Mouse (Mus musculus) lung, adult 2 months (tissue): ENCODE results near the gene Nup93. TPM values are rescaled to one million over a fixed set of nuclear protein-coding genes. Genes with fewer than 3 reads are reported as not detected.

Experiments used
- DNase-seq: peaks from one replicate; pipeline ENCODE4 v3.0.0; 2022
- H3K4me1 ChIP-seq: fragments of 200-500 bp; 2 replicates; pipeline ENCODE4 v1.6.1; 2011; ENCODE audit warnings: low read length; ENCODE audit not compliant: control insufficient read depth, insufficient read depth
- H3K4me3 ChIP-seq: fragments of 200-500 bp; replicated peaks from 2 replicates; pipeline ENCODE3; 2011; ENCODE audit warnings: low read depth, mild to moderate bottlenecking, control low read depth, low read length; ENCODE audit errors: extremely low read depth
- CTCF ChIP-seq: fragments of 200-500 bp; IDR thresholded peaks from 2 replicates; pipeline ENCODE4 v1.5.1; 2011; ENCODE audit warnings: mild to moderate bottlenecking, low read length, control low read depth; ENCODE audit not compliant: insufficient read depth
- POLR2A ChIP-seq: fragments of 200-500 bp; IDR thresholded peaks from 2 replicates; pipeline ENCODE4 v1.6.1; 2011; ENCODE audit warnings: low read depth, mild to moderate bottlenecking, control low read depth, low read length, borderline replicate concordance; ENCODE audit errors: extremely low read depth
- WGBS: fragments of 180-500 bp; shearing (Covaris S2); methylation state at CpG from one replicate; pipeline ENCODE4 v1.1.7; 2018; 5-methylcytosine and 5-hydroxymethylcytosine counted together
- polyA plus RNA-seq: library from polyadenylated mRNA; depleted of rRNA; stranded (reverse); fragments of >200 nt; gene quantifications from 2 replicates; pipeline ENCODE4 v1.2.3, GENCODE M21; 2012

Gene Nup93
- polyA plus RNA-seq, 1 experiment: 15.9 TPM

DNA sequence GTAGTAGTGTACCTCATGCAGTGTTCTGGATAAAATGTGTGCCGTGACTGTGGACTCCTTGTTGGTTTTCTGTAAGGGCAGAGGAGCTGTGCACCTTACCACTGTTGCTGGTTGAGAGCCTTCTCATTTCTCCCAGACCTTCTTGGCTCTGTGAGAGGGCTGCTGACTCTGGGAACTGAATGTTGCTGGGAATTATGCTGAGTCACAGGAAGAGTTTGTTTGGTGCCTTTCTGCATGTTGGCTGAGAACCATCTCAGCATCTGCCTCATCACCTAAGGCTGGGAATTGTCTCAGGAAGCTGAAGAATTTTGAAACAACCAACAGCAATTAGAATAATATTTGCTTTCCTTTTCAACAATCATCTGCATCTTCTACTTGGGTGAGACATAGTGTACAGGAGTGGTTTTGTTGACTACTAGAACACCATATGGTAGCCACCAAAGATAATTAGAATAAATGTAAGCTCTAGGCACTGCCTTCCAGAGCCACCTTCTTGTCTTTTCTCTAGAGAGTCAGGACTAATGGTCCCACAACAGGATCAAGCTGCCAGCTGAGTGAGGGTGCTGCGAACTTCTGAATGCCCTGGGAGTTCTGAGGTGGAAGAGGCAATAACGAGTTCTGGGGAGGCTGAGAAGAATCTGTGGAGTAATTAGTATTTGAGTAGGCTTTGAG, 48.4 kb downstream of the Nup93 start:
- TF ChIP-seq CTCF (no peak), POLR2A (no peak)
- 67% methylated on average over 3 of the region's 3 CpGs for WGBS
- H3K4me1 ChIP-seq: peaks cover 2% of the 10 kb centered on the region; the same call in 1 of the 2 replicates
- no peak for DNase-seq
- no peak overlapping the region for H3K4me3 ChIP-seq

DNA sequence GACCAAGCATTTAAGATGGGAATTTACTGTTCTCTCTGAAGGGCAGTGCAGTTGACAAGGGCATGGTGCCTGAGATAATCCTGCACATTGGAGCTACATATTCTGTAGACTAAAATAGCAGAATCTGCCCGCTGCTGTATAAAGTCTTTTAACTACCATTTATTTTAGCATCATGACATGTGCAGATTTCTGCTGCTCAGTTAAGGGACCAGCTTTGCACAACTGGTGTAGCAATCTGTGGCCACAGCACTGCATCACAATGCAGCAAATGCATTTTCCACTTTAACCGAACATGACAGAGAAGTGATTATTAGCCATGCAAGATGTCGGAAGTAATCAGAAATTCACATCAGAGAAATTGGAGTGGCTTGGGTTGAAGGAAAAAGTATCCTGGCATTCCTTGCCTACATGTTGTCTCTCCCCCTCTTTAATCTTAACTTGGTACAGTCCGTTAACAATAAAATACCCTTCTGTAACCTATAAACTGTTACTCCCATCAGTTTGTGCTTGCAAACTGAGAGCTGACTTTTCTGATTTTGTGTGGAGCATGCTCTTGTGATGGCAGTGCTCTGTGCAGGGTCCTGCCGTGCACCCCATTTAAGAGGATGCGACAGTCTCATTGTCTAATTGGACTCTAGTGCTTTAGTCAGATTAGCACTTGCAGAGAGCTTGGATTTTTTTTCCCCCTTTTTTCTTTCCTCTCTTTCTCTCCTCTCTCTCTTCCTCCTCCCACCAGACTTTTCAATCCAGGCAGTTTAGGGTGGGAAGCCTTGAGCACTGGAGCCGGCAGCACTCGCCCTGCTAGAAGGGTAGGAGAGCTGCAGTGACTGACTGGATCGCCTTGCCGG, 52.2 kb downstream of the Nup93 start:
- H3K4me1 ChIP-seq: peaks cover 2% of the 10 kb centered on the region
- TF ChIP-seq CTCF (no peak), POLR2A (no peak)
- WGBS: 73% methylated on average over 10 of the region's 10 CpGs
- no peak overlapping the region for H3K4me3 ChIP-seq
- DNase-seq: no peak

- no peak for DNase-seq
- TF ChIP-seq CTCF (no peak), POLR2A (no peak)
- WGBS: 84% methylated on average over 3 of the region's 3 CpGs
- H3K4me3 ChIP-seq: no peak overlapping the region
- H3K4me1 ChIP-seq: no peaks in the 10 kb centered on the region; the same call in 1 of the 2 replicates
Observed at GRCm38 (mm10) chr8:94268359-94268890, 54.1 kb downstream of the Nup93 start.

- Histone ChIP-seq H3K4me1 (no peaks in the 10 kb centered on the region; the same call in 1 of the 2 replicates), H3K4me3 (no peak overlapping the region)
- TF ChIP-seq CTCF: no peak
- no peak for TF ChIP-seq POLR2A
- DNase-seq: no peak
- WGBS: 76% methylated on average over 7 of the region's 7 CpGs
Observed at GRCm38 (mm10) chr8:94270309-94270708, 55.9 kb downstream of the Nup93 start.

DNA sequence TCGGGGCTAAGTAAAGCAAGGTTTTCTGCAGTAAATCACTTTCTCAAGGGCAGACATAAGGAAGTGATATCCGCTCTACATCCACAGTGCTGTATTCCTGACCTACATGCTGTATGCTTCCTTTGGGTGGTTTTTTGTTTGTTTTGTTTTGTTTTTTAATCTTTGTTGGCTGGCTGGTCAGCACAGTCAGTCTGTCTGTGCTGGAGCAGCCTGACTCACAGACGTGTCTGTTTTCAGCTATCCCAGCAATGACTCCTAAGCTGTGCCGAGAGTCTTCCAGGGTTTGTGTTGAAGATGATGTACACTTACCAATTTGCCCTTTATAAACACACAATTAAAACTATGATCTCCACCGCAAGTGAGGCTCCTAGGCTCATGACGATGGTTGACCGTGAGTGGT, 56.7 kb downstream of the Nup93 start:
- WGBS: 72% methylated on average over 7 of the region's 7 CpGs
- no peak for DNase-seq

DNA sequence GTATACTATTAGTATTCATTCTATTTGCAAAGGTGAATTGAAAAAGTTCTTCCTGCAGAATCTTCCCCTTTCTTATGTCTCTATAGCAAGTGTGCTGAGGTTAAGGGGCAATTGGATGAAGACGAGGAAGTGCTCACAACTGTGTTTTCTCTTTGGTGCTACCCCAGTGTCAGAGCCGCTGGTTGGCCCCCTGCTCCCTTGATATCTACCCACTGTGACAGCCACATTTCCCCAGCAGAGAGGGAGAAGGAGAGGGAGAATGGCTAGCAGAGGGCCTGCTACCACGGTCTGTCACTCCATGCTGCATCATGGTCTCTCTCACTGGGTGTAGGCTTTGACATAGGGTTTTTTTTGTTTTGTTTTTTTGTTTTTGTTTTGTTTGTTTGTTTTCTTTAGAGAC, 58.2 kb downstream of the Nup93 start:
- no peak for DNase-seq
- H3K4me1 ChIP-seq: no peaks in the 10 kb centered on the region; the same call in 1 of the 2 replicates
- WGBS: 85% methylated on average over 3 of the region's 3 CpGs
- H3K4me3 ChIP-seq: no peak overlapping the region
- TF ChIP-seq POLR2A: no peak
- TF ChIP-seq CTCF: no peak

More for the DNA sequence above, 56.7 kb downstream of the Nup93 start:
- no peaks in the 10 kb centered on the region; the same call in 1 of the 2 replicates for H3K4me1 ChIP-seq
- no peak overlapping the region for H3K4me3 ChIP-seq
- TF ChIP-seq CTCF (no peak), POLR2A (no peak)

DNA sequence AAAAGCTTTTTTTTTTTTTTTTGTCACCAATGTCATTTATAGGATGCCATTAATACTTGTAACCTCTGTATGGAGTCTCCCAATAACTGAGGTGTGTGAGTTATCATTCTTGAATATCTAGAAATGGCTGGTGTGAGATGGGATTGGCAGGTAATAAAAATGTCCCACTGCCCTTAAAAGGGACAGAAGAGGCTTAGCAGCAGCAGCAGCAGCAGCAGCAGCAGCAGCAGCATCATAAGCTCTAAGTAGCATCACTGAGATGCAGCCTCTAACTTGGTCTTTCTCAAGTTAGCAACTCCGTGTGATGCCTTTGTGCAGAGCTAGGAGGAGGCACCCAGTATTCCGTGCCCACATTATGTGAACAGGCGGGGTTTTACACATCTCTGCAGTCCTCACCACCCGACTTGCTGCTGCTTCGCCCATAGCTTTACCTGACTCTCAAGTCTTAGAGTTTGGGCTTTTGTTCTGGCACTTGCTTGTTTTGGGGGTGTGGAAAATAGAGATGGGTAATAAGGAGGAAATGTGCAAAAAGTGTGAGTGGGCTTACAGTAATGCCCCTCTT, 59.0 kb downstream of the Nup93 start:
- Histone ChIP-seq H3K4me1 (no peaks in the 10 kb centered on the region; the same call in 1 of the 2 replicates), H3K4me3 (no peak overlapping the region)
- WGBS: 90% methylated on average over 5 of the region's 5 CpGs
- DNase-seq: no peak
- TF ChIP-seq CTCF: no peak
- TF ChIP-seq POLR2A: no peak

DNA sequence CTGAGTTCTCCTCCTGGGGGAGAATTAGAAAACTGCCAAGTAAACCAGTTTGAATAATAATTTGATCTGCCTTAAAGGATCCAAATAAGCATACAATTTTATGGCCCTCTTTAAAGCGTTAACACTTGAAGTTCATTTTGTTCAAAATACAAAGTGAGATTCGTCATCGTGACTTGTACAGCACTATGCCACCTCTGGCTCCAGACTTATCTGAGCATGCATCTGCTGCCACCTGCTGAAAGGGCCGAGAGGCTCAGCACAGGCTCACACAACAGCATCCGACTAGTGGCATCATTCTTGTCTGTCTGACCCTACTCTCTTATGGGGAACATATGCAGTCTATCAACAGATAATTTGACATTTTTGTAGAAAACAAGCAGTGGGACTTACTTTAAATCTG, 59.7 kb downstream of the Nup93 start:
- 66% methylated on average over 5 of the region's 5 CpGs for WGBS
- TF ChIP-seq CTCF (peak; percentile 27; the same call in 1 of the 2 replicates), POLR2A (no peak)
- Histone ChIP-seq H3K4me1 (no peaks in the 10 kb centered on the region; the same call in 1 of the 2 replicates), H3K4me3 (no peak overlapping the region)
- DNase-seq: no peak

GRCm38 (mm10) chr8:94278295-94278694, 63.9 kb downstream of the Nup93 start:
- Histone ChIP-seq H3K4me1 (no peaks in the 10 kb centered on the region; the same call in 1 of the 2 replicates), H3K4me3 (no peak overlapping the region)
- 81% methylated on average over 6 of the region's 6 CpGs for WGBS
- TF ChIP-seq CTCF (no peak), POLR2A (no peak)
- no peak for DNase-seq
